Mouse (Mus musculus) G1E (cell line): ENCODE data around the gene Urad. TPM values are rescaled to one million over a fixed set of nuclear protein-coding genes. Genes with fewer than 3 reads are reported as not detected.

Source experiments
- ATAC-seq: 2 replicates; pipeline ENCODE4 v1.8.0; 2016; ENCODE audit warnings: mild to moderate bottlenecking; ENCODE audit not compliant: insufficient number of reproducible peaks, poor library complexity, low FRiP score, severe bottlenecking; ENCODE audit errors: extremely low read depth
- DNase-seq: peaks from one replicate; pipeline ENCODE4 v3.0.0; 2012; ENCODE audit warnings: low spot score
- H3K27me3 ChIP-seq: 2 replicates; pipeline ENCODE4 v1.6.1; 2012; ENCODE audit warnings: mild to moderate bottlenecking, low read length, inconsistent platforms; ENCODE audit not compliant: insufficient read depth
- H3K36me3 ChIP-seq: replicated peaks from 2 replicates; pipeline ENCODE3; 2012; ENCODE audit warnings: mild to moderate bottlenecking, inconsistent platforms
- H3K4me1 ChIP-seq: 2 replicates; pipeline ENCODE4 v1.6.1; 2012; ENCODE audit warnings: low read depth, low read length, inconsistent platforms, mixed read lengths; ENCODE audit not compliant: insufficient read depth
- H3K4me3 ChIP-seq: 2 replicates; pipeline ENCODE4 v1.5.1; 2012; ENCODE audit warnings: low read depth, mild to moderate bottlenecking, inconsistent platforms, low read length, moderate library complexity, mixed read lengths
- H3K9me3 ChIP-seq: replicated peaks from 2 replicates; pipeline ENCODE4 v1.6.1; 2012; ENCODE audit warnings: inconsistent platforms
- CTCF ChIP-seq: IDR thresholded peaks from 2 replicates; pipeline ENCODE4 v1.5.1; 2012; ENCODE audit warnings: low read depth, low read length, inconsistent platforms, mixed read lengths
- GATA1 ChIP-seq: IDR thresholded peaks from 2 replicates; pipeline ENCODE4 v1.6.1; 2012; ENCODE audit warnings: borderline replicate concordance, low read length, inconsistent platforms, mixed read lengths
- GATA2 ChIP-seq: IDR thresholded peaks from 2 replicates; pipeline ENCODE4 v1.6.1; 2012; ENCODE audit warnings: low read depth, low read length, inconsistent platforms, borderline replicate concordance
- POLR2AphosphoS5 ChIP-seq: IDR thresholded peaks from 2 replicates; pipeline ENCODE4 v1.6.1; 2012; ENCODE audit warnings: low read depth, low read length, inconsistent platforms; ENCODE audit not compliant: insufficient replicate concordance
- TAL1 ChIP-seq: conservative IDR thresholded peaks from 2 replicates; pipeline ENCODE4 v1.6.1; 2012; ENCODE audit warnings: low read depth, low read length, inconsistent platforms, mixed read lengths
- polyA plus RNA-seq: library from polyadenylated mRNA; stranded (reverse); fragments of >175 nt; gene quantifications from 2 replicates; pipeline ENCODE4 v1.2.3, GENCODE M21; 2012
- total RNA-seq, 2 experiments: library from RNA; stranded (forward) in 1 of 2; stranded (reverse) in 1 of 2; fragments of 200-1000 nt in 1 of 2; fragments of >200 nt in 1 of 2; fragmentation: Nextera tagmentation in 1 of 2; gene quantifications; 2 replicates each; pipeline ENCODE4 v1.2.3; 2014 to 2017

Urad gene
- total and polyA plus RNA-seq, 3 experiments = not detected

DNA sequence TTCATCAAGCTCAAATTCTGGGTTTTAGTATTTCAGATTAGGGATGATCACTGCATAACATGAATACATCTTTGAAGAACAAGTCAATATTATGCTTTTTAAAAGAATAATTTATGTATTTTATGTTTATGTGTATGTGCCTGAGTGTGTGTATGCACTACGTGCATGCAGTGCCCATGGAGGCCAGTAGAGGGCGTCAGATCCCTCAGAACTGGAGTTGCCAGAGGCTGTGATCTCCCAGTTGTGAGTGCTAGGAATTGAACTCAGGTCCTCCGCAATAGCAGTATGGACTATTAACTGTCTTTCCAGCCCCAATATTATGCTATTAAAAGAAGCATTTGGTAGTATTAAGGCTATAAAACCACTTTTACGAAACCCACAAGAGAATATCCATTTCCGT is 5.4 kb upstream of the Urad start:
- DNase-seq = no peak
- no peaks in the 10 kb centered on the region for H3K9me3 ChIP-seq
- H3K4me3 ChIP-seq = no peak overlapping the region
- peaks cover 2% of the 10 kb centered on the region; the same call in 1 of the 2 replicates for H3K4me1 ChIP-seq
- ATAC-seq = no peak
- H3K36me3 ChIP-seq = no peaks in the 10 kb centered on the region
- H3K27me3 ChIP-seq = peaks cover 1% of the 10 kb centered on the region; the same call in 1 of the 2 replicates
- TF ChIP-seq CTCF = no peak
- TF ChIP-seq GATA2 = no peak
- no peak for TF ChIP-seq GATA1
- no peak for TF ChIP-seq POLR2AphosphoS5
- TF ChIP-seq TAL1 = no peak

DNA sequence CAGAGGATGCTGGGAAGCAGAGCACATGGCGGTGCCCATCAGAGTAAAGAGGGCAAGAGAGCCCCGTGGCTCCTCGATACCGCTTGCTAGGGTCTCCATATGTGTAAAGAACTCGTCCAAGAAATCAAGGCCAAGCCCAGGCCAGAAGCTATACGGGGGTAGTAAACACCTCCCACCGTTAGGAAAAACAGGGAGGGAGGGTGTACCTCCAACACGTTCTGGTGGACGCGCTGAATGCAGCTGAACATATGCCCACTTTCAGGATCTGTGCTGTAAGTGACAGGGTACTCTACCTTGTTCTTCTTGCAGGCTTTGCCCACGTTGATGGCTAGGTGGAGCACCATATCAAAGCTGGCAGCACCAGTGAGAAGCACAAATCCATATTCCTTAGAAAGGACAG is 3.7 kb upstream of the Urad start:
- DNase-seq (no peak), ATAC-seq (no peak)
- H3K27me3 ChIP-seq = peaks cover 10% of the 10 kb centered on the region
- no peaks in the 10 kb centered on the region for H3K9me3 ChIP-seq
- H3K4me1 ChIP-seq = peaks cover 2% of the 10 kb centered on the region; the same call in 1 of the 2 replicates
- no peak overlapping the region for H3K4me3 ChIP-seq
- H3K36me3 ChIP-seq = no peaks in the 10 kb centered on the region
- TF ChIP-seq GATA1 = no peak
- TF ChIP-seq GATA2 = no peak
- TF ChIP-seq TAL1 = no peak
- TF ChIP-seq POLR2AphosphoS5 = no peak
- TF ChIP-seq CTCF = no peak

DNA sequence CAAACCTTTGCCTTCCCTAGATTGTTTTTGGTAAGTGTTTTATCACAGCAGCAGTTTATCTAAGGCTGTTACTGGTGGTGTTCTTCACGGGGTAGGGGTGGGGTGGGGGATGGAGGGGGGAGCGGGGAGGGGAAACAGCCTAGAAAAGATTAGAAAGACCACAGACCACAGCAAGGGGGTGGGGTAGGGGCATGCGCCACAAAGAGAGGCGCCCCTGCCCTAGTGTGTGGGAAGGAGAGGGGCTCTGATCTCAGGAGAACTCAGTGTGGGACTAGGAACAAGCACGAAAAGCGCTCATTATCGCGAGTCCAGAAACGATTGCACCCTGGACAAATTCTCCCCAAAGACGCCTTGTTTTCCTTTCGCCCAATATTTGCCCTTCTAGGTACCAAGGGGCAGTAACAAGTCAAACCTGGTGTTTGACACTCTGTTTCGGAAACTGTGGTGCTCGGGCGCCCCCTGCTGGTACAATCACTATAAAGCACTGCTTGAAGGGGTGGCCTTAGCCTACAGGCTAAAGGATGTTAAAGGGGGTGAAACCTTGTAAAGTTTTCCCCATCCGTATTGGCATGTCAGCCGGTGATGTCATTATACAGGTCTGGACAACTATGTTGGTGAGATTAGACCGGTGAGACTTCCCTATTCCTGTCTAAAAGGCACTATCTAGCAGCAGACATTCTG is 1.1 kb upstream of the Urad start:
- peak; percentile 45 for DNase-seq
- TF ChIP-seq GATA1 (no peak), POLR2AphosphoS5 (no peak), GATA2 (no peak), TAL1 (no peak), CTCF (peak; percentile 81)

GRCm38 (mm10) chr5:147319653-147320052 is 2.6 kb downstream of the Urad start:
- ATAC-seq = peak; percentile 68
- TF ChIP-seq GATA2 (no peak), CTCF (peak; percentile 37; the same call in 1 of the 2 replicates)
- peak; percentile 30 for DNase-seq
- H3K36me3 ChIP-seq = no peaks in the 10 kb centered on the region
- H3K4me3 ChIP-seq = no peak overlapping the region
- H3K9me3 ChIP-seq = no peaks in the 10 kb centered on the region
- H3K4me1 ChIP-seq = peaks cover 2% of the 10 kb centered on the region; the same call in 1 of the 2 replicates
- H3K27me3 ChIP-seq = peaks cover 24% of the 10 kb centered on the region

More for the DNA sequence above, 1.1 kb upstream of the Urad start:
- H3K27me3 ChIP-seq = peaks cover 10% of the 10 kb centered on the region
- peaks cover 2% of the 10 kb centered on the region; the same call in 1 of the 2 replicates for H3K4me1 ChIP-seq
- no peaks in the 10 kb centered on the region for H3K36me3 ChIP-seq
- H3K9me3 ChIP-seq = no peaks in the 10 kb centered on the region
- H3K4me3 ChIP-seq = no peak overlapping the region
- ATAC-seq = peak; percentile 54; the same call in 1 of the 2 replicates

DNA sequence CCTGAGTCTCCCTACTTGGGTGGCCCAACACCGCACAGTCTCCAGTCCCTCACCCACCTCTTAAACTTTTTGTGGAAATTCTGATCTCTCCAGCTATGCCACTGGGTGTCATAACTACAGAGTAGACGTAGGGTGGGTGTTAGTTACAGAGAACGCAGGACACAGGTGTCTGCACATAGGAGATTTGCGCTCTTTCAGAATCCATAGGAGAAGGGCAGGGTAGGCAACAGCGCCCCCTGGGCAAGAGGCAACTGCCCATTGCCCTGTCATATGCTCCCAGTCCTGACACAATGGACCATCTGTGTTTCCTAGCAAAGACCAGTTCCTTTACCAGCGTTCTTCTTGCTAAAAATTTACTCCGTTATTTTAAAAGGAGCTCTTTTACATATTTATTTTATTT is 4.2 kb downstream of the Urad start:
- Histone ChIP-seq H3K27me3 (peaks cover 31% of the 10 kb centered on the region), H3K4me1 (no peaks in the 10 kb centered on the region), H3K9me3 (no peaks in the 10 kb centered on the region), H3K36me3 (no peaks in the 10 kb centered on the region), H3K4me3 (no peak overlapping the region)
- DNase-seq (no peak), ATAC-seq (no peak)
- no peak for TF ChIP-seq POLR2AphosphoS5
- TF ChIP-seq CTCF = peak; percentile 43; the same call in 1 of the 2 replicates

DNA sequence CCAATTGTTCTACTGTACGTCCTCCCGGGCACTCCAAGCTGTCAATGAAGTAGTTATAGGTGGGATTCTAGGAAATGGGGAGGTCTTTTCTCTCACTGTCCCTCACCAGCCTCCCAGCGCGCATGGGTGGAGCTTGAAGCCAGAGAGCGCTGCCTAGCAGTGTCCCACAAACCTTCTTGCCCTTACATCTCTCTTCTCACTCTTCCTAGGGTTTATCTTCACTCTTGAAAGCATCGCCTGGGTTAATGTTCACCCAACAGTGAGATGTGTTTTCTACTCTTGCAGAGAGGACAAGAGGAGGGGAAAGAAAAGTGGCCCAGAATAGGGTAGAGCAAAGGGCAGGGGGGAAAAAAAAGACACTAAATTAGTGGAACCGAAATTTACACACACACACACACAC is 4.9 kb downstream of the Urad start:
- no peak overlapping the region for H3K4me3 ChIP-seq
- ATAC-seq = no peak
- H3K27me3 ChIP-seq = peaks cover 30% of the 10 kb centered on the region
- no peaks in the 10 kb centered on the region for H3K36me3 ChIP-seq
- no peak for TF ChIP-seq CTCF
- no peak for TF ChIP-seq GATA1
- TF ChIP-seq GATA2 = no peak
- no peak for TF ChIP-seq TAL1
- no peaks in the 10 kb centered on the region for H3K9me3 ChIP-seq
- no peaks in the 10 kb centered on the region for H3K4me1 ChIP-seq
- DNase-seq = no peak
